In the genomic region with DNA sequence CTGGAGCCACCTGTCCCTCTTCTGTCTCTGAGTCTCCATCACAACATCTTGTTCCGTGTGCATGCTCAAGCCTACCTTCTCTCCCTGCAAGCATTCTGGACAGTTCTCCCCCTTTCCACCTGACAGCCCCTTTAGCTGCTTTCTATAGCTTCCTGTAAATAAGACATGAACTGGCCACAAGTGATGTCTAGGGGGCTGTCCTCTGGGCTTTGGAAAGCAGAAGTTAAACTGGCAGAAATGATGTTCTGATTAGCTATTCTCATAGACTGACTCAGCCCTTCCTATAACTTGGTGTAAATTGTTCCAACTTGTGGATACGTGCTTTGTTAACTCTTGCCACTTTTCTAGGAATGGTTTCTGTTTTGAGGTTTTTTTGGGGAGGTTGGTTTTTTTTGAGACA, we compare ENCODE assay signal across 22 mouse cellular contexts. TPM values are rescaled to one million over a fixed set of nuclear protein-coding genes. Genes with fewer than 3 reads are reported as not detected.
DNase-seq lines count a peak whose midpoint lies in the region; ATAC-seq and TF ChIP-seq lines count a peak whose summit lies in the region.
"Had no signal": no experiment of that assay in that cellular context is flagged by ENCODE, and none has a peak within 500 bp of the region (broad histone marks: within the 10 kb centered on the region; RNA-seq: fewer than 3 reads in every experiment).

No protein-coding gene starts in this region.

- H3K4me3 ChIP-seq in bone marrow macrophage, adult 2 months (ENCODE audit: insufficient read depth, low read length), result no peak overlapping the region
- no peak overlapping the region for H3K4me3 ChIP-seq in macrophage (ENCODE audit: inconsistent target)
- H3K4me3 ChIP-seq: embryonic facial prominence, embryonic 15.5 days; forebrain, embryonic 12.5 days; heart, embryonic 12.5 days; hindbrain, embryonic 13.5 days had no signal

- WGBS in macrophage (ENCODE audit: missing documents), result 52% methylated on average over 2 of the region's 2 CpGs

- peak overlapping the region; percentile 40 for H3K27ac ChIP-seq in bone marrow macrophage, adult 2 months (ENCODE audit: insufficient read depth, low read depth, low read length)
- H3K27ac ChIP-seq in macrophage, result peak overlapping the region; percentile 25
- H3K27ac ChIP-seq: embryonic facial prominence, embryonic 15.5 days; forebrain, embryonic 12.5 days; hindbrain, embryonic 13.5 days; hindbrain, postnatal 0 days had no signal

- peak; percentile 69 for DNase-seq in A20 (ENCODE audit: low read depth, low spot score)
- no peak for DNase-seq in kidney, adult 8-10 months
- DNase-seq in lung, postnatal 10 days, result no peak
- DNase-seq: adrenal gland, postnatal 14 days; cerebellum, adult 18-20 months; cerebellum, adult 9-11 months; embryo, embryonic 11 days; gastrocnemius, postnatal 14 days; heart, postnatal 36 days had no signal

- ATAC-seq in frontal cortex, adult (ENCODE audit: low TSS enrichment), result no peak
- ATAC-seq: activated CD4-positive, CD25-positive, alpha-beta regulatory T cell, adult 4 months; CD4-positive, CD25-positive, alpha-beta regulatory T cell, adult 4 months; forebrain, embryonic 16.5 days; hindbrain, postnatal 0 days; Patski had no signal

- no peak for TF ChIP-seq CTCF in bone marrow macrophage, adult 2 months (IDR thresholded peaks at IDR 0.05; ENCODE audit: low read depth, low read length)

- no peak for TF ChIP-seq POLR2A in bone marrow macrophage, adult 2 months (IDR thresholded peaks at IDR 0.05; ENCODE audit: borderline replicate concordance, low read depth, low read length)

- no peaks in the 10 kb centered on the region for H3K79me2 ChIP-seq in macrophage (ENCODE audit: inconsistent target)

- peaks cover 16% of the 10 kb centered on the region for H3K4me1 ChIP-seq in bone marrow macrophage, adult 2 months (ENCODE audit: control insufficient read depth, insufficient read depth, low read length)
- H3K4me1 ChIP-seq: embryonic facial prominence, embryonic 15.5 days; forebrain, embryonic 12.5 days; heart, embryonic 12.5 days; hindbrain, embryonic 13.5 days had no signal

- H3K36me3 ChIP-seq in macrophage (ENCODE audit: inconsistent target), result no peaks in the 10 kb centered on the region; the same call in 1 of the 2 replicates
- H3K36me3 ChIP-seq: G1E had no signal

RNA-seq across cellular contexts. Expression of a gene that starts 27.8 kb away (rescaled TPM):
- polyA plus RNA-seq in bone marrow macrophage, adult 2 months (2012; ENCODE audit: insufficient read depth, insufficient read length, missing spikeins), result 11.2 and 14.4 TPM in 2 replicates
- total RNA-seq in macrophage (2018; cell fraction: chromatin; rRNA removed), result 10 to 100 TPM in 6 of 26 experiments, 1 to 10 TPM in 16, under 1 TPM in 3, not detected in 1; 0.48 to 14.2 (median 6.7) TPM
- 10 to 100 TPM in 25 of 26 experiments, 1 to 10 TPM in 1; 9.9 to 18.5 (median 13.6) TPM for total RNA-seq in macrophage (2018; cell fraction: cytosol; rRNA removed)
- total RNA-seq in macrophage (2018; cell fraction: nucleus; rRNA removed), result 10 to 100 TPM in 4 of 26 experiments, 1 to 10 TPM in 22; 2.2 to 18.7 (median 5.1) TPM
- polyA plus RNA-seq in macrophage (2018), result 9.7 to 40.5 TPM (median 19.4 TPM) in 3 replicates
- polyA plus RNA-seq: G1E had no signal
